Mouse (Mus musculus): ENCODE data around the gene Ppif. TPM values are rescaled to one million over a fixed set of nuclear protein-coding genes. Genes with fewer than 3 reads are reported as not detected.
A peak's percentile ranks its signal among the peaks of the same experiment; 100 is the strongest.

Gene Ppif
- polyA plus RNA-seq, 1 experiment from 2014 or later = 38.7 TPM

DNA sequence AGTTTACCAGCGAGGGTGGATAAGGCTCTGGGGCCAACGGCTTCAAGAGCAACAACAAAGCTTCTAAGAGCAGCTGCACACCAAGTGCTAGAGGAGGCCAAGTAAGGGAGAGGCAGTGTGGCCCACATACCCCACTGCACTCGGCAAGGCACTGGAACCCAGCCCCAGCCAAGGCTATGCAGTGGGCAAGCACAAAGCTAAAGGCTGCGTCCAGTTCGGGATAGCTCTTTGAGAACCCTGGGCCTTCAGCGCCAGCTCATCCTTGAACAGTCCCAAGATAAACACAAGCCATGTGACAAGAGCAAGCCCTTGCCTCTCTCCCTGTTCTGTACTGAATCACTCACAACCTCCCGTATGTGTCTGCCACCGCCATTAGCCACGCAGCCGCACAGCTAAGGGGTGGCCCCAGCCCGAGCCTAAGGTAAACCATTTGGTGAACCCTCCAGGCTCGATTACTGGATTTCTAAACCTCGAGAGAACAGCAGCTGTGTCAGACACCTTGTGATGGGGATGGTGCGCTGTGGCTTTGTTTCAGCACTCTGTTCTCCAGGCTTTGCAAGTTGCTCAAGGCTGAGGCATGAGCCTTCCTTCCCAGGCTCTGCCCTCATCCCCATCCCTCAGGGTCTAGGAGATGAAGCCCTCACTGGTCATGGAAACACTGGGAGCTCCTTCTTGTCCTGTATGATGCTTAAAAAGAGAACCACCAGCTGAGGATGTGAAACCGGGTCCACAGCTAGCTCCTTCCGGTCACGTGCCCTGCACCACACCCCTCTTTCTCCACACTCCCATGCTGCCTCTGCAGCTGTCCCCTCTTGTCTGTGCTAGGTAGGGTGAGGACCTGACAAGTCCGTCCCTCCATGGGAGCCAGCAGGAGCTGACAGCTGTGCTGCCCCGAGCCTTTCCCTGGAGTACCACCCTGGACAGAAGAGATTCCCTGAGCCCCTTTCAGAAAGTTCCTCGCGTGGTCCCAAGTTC lies 53.3 kb downstream of the Ppif start:
- ATAC-seq (ENCODE audit: insufficient read depth, low FRiP score, low TSS enrichment) (no peak), DNase-seq (ENCODE audit: low spot score) (no peak)
- Histone ChIP-seq H3K36me3 (ENCODE audit: control insufficient read depth, insufficient read depth, low read length) (no peaks in the 10 kb centered on the region), H3K4me3 (ENCODE audit: low read depth, low read length) (no peak overlapping the region), H3K27me3 (ENCODE audit: control insufficient read depth, insufficient read depth, low read length) (no peaks in the 10 kb centered on the region), H3K27ac (ENCODE audit: low read depth, low read length) (no peak overlapping the region; the same call in 1 of the 2 replicates), H3K9ac (ENCODE audit: low read length) (no peak overlapping the region), H3K9me3 (ENCODE audit: control insufficient read depth, low read length) (no peaks in the 10 kb centered on the region), H3K4me2 (ENCODE audit: low read depth) (no peak overlapping the region), H3K4me1 (ENCODE audit: control insufficient read depth, insufficient read depth, low read length) (peaks cover 6% of the 10 kb centered on the region; the same call in 1 of the 2 replicates)
- WGBS = 81% methylated on average over 21 of the region's 21 CpGs

DNA sequence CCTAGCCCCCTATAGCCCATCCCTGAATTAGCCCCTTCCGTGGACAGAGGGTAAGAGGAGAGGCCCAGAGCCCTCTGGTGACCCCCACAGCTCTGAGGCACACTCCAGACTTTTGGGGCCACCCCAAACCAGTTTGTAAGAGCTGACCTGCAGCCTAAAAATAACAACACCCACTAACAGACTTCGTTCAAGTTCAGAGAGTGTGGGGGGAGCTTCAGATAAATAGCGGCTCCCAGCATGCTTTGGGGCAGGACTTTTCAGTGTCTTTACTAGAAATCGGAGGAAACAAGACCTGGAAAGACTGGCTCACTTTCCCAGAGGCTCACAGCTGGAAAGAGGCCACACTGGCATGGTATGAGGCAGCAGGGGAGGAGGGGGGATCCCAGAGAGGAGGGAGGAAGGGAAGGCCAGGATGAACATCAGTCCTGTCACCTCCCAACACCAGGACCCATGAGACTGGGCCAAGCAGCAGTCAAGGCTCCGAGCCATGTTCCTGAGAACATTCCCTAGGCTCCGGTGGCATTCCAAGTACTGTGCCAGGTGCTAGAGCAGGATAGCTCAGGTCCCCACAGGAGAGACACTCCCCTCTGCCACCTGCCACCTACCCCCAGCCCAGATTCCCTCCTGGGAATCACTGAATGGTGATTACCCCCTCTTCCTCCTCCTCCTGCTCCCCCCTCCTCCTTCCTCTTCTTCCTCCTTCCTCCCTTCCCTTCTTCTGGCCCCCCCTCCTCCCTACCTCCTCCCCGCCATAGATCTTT lies 54.2 kb downstream of the Ppif start:
- Histone ChIP-seq H3K4me2 (ENCODE audit: low read depth) (no peak overlapping the region), H3K27ac (ENCODE audit: low read depth, low read length) (no peak overlapping the region), H3K36me3 (ENCODE audit: control insufficient read depth, insufficient read depth, low read length) (no peaks in the 10 kb centered on the region), H3K27me3 (ENCODE audit: control insufficient read depth, insufficient read depth, low read length) (no peaks in the 10 kb centered on the region), H3K4me3 (ENCODE audit: low read depth, low read length) (no peak overlapping the region), H3K9ac (ENCODE audit: low read length) (no peak overlapping the region; the same call in 1 of the 2 replicates), H3K9me3 (ENCODE audit: control insufficient read depth, low read length) (no peaks in the 10 kb centered on the region), H3K4me1 (ENCODE audit: control insufficient read depth, insufficient read depth, low read length) (peaks cover 6% of the 10 kb centered on the region; the same call in 1 of the 2 replicates)
- 79% methylated on average over 7 of the region's 7 CpGs for WGBS
- ATAC-seq (ENCODE audit: insufficient read depth, low FRiP score, low TSS enrichment) = no peak
- no peak for DNase-seq (ENCODE audit: low spot score)

DNA sequence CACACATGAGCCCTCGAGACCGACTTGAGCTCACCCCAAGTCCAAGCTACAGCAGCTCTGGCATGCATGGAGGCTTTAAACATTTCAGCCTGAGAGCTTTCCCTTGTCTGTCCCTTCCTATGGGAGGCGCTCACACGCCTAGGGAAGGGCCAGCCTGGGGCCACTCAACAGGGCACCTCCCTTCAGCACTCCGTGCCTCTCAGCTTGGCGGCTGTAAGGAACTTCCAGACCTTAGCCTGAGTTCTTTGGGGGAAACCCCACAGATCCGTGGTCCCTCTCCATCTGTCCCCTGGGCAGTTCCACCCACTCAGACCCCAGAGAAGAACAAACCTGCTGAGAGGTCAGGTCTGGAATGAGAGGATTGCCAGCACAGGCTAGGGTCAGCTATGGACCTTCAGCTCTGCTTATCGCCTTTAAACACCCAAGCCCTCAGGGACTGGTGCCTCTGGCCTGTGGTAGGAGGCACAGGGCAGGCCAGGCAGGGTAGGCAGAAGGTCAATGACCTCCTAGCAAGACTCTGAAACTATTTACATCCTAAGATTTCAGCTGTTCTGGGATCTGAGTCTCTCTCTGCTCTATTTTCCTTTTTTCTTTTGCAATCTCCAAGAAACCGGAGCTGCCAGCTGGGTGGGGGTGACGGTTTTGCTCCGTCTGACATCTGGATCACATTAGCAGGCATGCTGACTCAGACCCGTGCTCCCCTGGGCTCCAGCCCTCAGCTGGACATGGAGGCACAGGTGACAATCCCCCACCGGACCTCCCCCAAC lies 55.4 kb downstream of the Ppif start:
- H3K4me2 ChIP-seq (ENCODE audit: low read depth) = no peak overlapping the region
- H3K9ac ChIP-seq (ENCODE audit: low read length) = no peak overlapping the region
- peak; percentile 55 for DNase-seq (ENCODE audit: low spot score)
- WGBS = 36% methylated on average over 13 of the region's 13 CpGs
- H3K36me3 ChIP-seq (ENCODE audit: control insufficient read depth, insufficient read depth, low read length) = no peaks in the 10 kb centered on the region
- no peaks in the 10 kb centered on the region for H3K27me3 ChIP-seq (ENCODE audit: control insufficient read depth, insufficient read depth, low read length)
- 0 out of 2 replicates have a peak overlapping the region, but pooled peaks have one; percentile 27 for H3K27ac ChIP-seq (ENCODE audit: low read depth, low read length)
- no peaks in the 10 kb centered on the region for H3K9me3 ChIP-seq (ENCODE audit: control insufficient read depth, low read length)
- H3K4me1 ChIP-seq (ENCODE audit: control insufficient read depth, insufficient read depth, low read length) = peaks cover 6% of the 10 kb centered on the region; the same call in 1 of the 2 replicates
- ATAC-seq (ENCODE audit: insufficient read depth, low FRiP score, low TSS enrichment) = no peak
- no peak overlapping the region for H3K4me3 ChIP-seq (ENCODE audit: low read depth, low read length)

Other genes starting within 250 kb of the Ppif start
- gene Zmiz1, start 235.0 kb upstream of the Ppif start, polyA plus RNA-seq (2014; fragmentation: Nextera tagmentation; extraction: Ambion mirVana) = 57.4 and 60.2 TPM in 2 replicates
- gene Zcchc24, start 74.9 kb downstream of the Ppif start, polyA plus RNA-seq (2014; fragmentation: Nextera tagmentation; extraction: Ambion mirVana) = 22.3 and 22.6 TPM in 2 replicates
- gene Anxa11, start 148.0 kb downstream of the Ppif start, polyA plus RNA-seq (2014; fragmentation: Nextera tagmentation; extraction: Ambion mirVana) = 3.5 and 4.2 TPM in 2 replicates
- not detected in 2 replicates for gene Plac9a, start 208.9 kb downstream of the Ppif start, polyA plus RNA-seq (2014; fragmentation: Nextera tagmentation; extraction: Ambion mirVana)
- gene Tmem254a, start 233.5 kb downstream of the Ppif start, polyA plus RNA-seq (2014; fragmentation: Nextera tagmentation; extraction: Ambion mirVana) = 1.1 and 2.4 TPM in 2 replicates
- not detected in 2 replicates for gene Cphx1, start 244.2 kb downstream of the Ppif start, polyA plus RNA-seq (2014; fragmentation: Nextera tagmentation; extraction: Ambion mirVana)